Mouse (Mus musculus) thymus, adult 2 months (tissue): ENCODE measurements around the gene Pou3f1.

Experiments
- CTCF ChIP-seq: fragments of 200-500 bp; IDR thresholded peaks from 2 replicates; pipeline ENCODE4 v1.5.1; 2012; ENCODE audit warnings: mild to moderate bottlenecking, control low read depth, low read length, moderate library complexity, borderline replicate concordance; ENCODE audit not compliant: control insufficient read depth, poor library complexity, insufficient read depth; ENCODE audit errors: extremely low read depth
- POLR2A ChIP-seq: fragments of 200-500 bp; IDR thresholded peaks from 2 replicates; pipeline ENCODE4 v1.6.1; 2012; ENCODE audit warnings: mild to moderate bottlenecking, low read length, control low read depth, moderate library complexity; ENCODE audit not compliant: control insufficient read depth, poor library complexity, insufficient read depth; ENCODE audit errors: extremely low read depth

DNA sequence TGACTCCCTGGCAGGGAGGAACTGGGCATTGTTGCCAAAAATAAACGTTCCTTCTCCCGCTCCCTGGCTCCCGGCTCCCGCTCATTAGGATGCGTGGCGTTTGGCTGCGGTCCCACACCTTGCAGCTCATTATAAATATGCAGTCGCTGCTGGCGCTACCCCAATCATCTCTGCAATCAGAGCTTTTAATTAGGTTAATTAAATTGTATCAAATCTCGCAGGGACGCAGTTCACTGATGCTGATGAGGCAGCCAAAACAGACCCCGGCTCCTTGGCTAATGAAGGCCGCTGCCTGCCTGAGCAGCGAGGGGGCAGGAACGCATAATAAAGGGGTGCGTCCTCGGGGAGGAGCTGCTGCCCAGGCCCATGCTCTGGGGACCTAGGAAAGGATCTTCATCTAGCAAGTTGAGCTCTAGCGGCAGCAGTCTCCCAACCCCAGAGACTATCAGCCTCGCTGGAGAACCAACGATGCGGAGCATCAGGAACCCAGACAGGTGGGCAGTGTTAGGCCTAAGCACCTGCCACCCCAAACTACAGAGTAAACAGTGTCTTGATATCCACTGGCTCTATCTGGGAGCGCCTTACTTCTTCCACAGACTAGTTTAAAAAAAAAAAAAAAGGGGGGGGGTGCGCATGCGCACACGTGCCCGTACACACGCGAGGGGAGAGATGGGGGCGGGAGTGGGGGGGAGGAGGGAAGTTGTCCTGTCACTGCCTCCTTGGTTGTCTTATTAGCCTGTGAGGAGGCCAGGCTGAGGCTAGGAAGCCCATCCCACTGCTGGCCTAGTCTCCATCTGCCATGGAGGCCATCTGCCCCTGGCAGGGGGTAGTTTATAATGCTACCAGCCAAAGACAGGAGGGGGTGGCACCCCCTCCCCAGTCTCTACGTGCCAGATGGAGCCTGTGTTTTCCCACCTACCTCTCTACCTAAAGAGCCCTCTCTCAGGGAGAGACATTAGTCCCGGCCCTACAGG lies 16.0 kb downstream of the Pou3f1 start:
- TF ChIP-seq POLR2A: no peak
- no peak for TF ChIP-seq CTCF
